Mouse (Mus musculus): ENCODE data around the gene Pde11a.

GRCm38 (mm10) chr2:76370656-76370922, 32.0 kb upstream of the Pde11a start:
- TF ChIP-seq ZC3H11A (IDR thresholded peaks at IDR 0.05; ENCODE audit: borderline replicate concordance, low read depth, low read length), result no peak
- no peak for TF ChIP-seq CHD2 (IDR thresholded peaks at IDR 0.05; ENCODE audit: low read depth, low read length)
